Mouse (Mus musculus): Measurements from ENCODE around the gene Aff3. TPM values are rescaled to one million over a fixed set of nuclear protein-coding genes. Genes with fewer than 3 reads are reported as not detected.
A peak's percentile ranks its signal among the peaks of the same experiment; 100 is the strongest.

The Aff3 gene
- polyA plus RNA-seq, 1 experiment from 2014 or later, result 13.8 TPM

GRCm38 (mm10) chr1:38627683-38628361 lies 36.9 kb downstream of the Aff3 start:
- DNase-seq (ENCODE audit: low spot score) (peak; percentile 87), ATAC-seq (ENCODE audit: low read depth) (peak; percentile 42)
- Histone ChIP-seq H3K4me3 (ENCODE audit: low read depth, low read length) (peak overlapping the region; percentile 87), H3K9me3 (ENCODE audit: control insufficient read depth, low read length) (no peaks in the 10 kb centered on the region), H3K4me1 (ENCODE audit: control insufficient read depth, insufficient read depth, low read length) (peaks cover 36% of the 10 kb centered on the region), H3K27ac (replicated peaks; ENCODE audit: low read depth, low read length) (peak overlapping the region; percentile 98), H3K4me2 (ENCODE audit: low read depth, low read length) (peak overlapping the region; percentile 90), H3K9ac (ENCODE audit: low read depth, low read length) (peak overlapping the region; percentile 89), H3K27me3 (replicated peaks; ENCODE audit: control insufficient read depth, insufficient read depth, low read length) (no peaks in the 10 kb centered on the region), H3K36me3 (ENCODE audit: control insufficient read depth, insufficient read depth, low read length) (0 out of 2 replicates have a peak, but pooled peaks cover 4% of the 10 kb centered on the region)
- under 1% methylated on average over 27 of the region's 42 CpGs for WGBS

GRCm38 (mm10) chr1:38626739-38627661 lies 37.8 kb downstream of the Aff3 start:
- DNase-seq (ENCODE audit: low spot score) (peak; percentile 84), ATAC-seq (ENCODE audit: low read depth) (peak; percentile 91)
- no peaks in the 10 kb centered on the region for H3K27me3 ChIP-seq (replicated peaks; ENCODE audit: control insufficient read depth, insufficient read depth, low read length)
- H3K9ac ChIP-seq (ENCODE audit: low read depth, low read length), result peak overlapping the region; percentile 89
- 0 out of 2 replicates have a peak, but pooled peaks cover 4% of the 10 kb centered on the region for H3K36me3 ChIP-seq (ENCODE audit: control insufficient read depth, insufficient read depth, low read length)
- peak overlapping the region; percentile 98 for H3K27ac ChIP-seq (replicated peaks; ENCODE audit: low read depth, low read length)
- peaks cover 36% of the 10 kb centered on the region for H3K4me1 ChIP-seq (ENCODE audit: control insufficient read depth, insufficient read depth, low read length)
- H3K4me3 ChIP-seq (ENCODE audit: low read depth, low read length), result peak overlapping the region; percentile 87
- peak overlapping the region; percentile 90 for H3K4me2 ChIP-seq (ENCODE audit: low read depth, low read length)
- WGBS, result 0% methylated on average over 3 of the region's 133 CpGs
- no peaks in the 10 kb centered on the region for H3K9me3 ChIP-seq (ENCODE audit: control insufficient read depth, low read length)

- Histone ChIP-seq H3K4me1 (ENCODE audit: control insufficient read depth, insufficient read depth, low read length) (peaks cover 32% of the 10 kb centered on the region), H3K4me2 (ENCODE audit: low read depth, low read length) (peak overlapping the region; percentile 90), H3K36me3 (ENCODE audit: control insufficient read depth, insufficient read depth, low read length) (0 out of 2 replicates have a peak, but pooled peaks cover 4% of the 10 kb centered on the region), H3K9me3 (ENCODE audit: control insufficient read depth, low read length) (no peaks in the 10 kb centered on the region), H3K9ac (ENCODE audit: low read depth, low read length) (peak overlapping the region; percentile 89), H3K27me3 (replicated peaks; ENCODE audit: control insufficient read depth, insufficient read depth, low read length) (no peaks in the 10 kb centered on the region), H3K27ac (replicated peaks; ENCODE audit: low read depth, low read length) (peak overlapping the region; percentile 98), H3K4me3 (ENCODE audit: low read depth, low read length) (peak overlapping the region; percentile 87)
- 0% methylated on average over 9 of the region's 10 CpGs for WGBS
- DNase-seq (ENCODE audit: low spot score) (no peak), ATAC-seq (ENCODE audit: low read depth) (no peak)
Measured at GRCm38 (mm10) chr1:38626388-38626738, 38.4 kb downstream of the Aff3 start.

GRCm38 (mm10) chr1:38621840-38622239 lies 42.9 kb downstream of the Aff3 start:
- Histone ChIP-seq H3K9me3 (ENCODE audit: control insufficient read depth, low read length) (no peaks in the 10 kb centered on the region), H3K36me3 (ENCODE audit: control insufficient read depth, insufficient read depth, low read length) (peaks cover 13% of the 10 kb centered on the region), H3K4me1 (ENCODE audit: control insufficient read depth, insufficient read depth, low read length) (peaks cover 17% of the 10 kb centered on the region), H3K9ac (ENCODE audit: low read depth, low read length) (no peak overlapping the region), H3K27me3 (replicated peaks; ENCODE audit: control insufficient read depth, insufficient read depth, low read length) (no peaks in the 10 kb centered on the region), H3K27ac (replicated peaks; ENCODE audit: low read depth, low read length) (no peak overlapping the region), H3K4me2 (ENCODE audit: low read depth, low read length) (no peak overlapping the region), H3K4me3 (ENCODE audit: low read depth, low read length) (no peak overlapping the region)
- no peak for DNase-seq (ENCODE audit: low spot score)
- WGBS, result 48% methylated on average over 4 of the region's 4 CpGs
- no peak for ATAC-seq (ENCODE audit: low read depth)

GRCm38 (mm10) chr1:38620401-38620800 lies 44.4 kb downstream of the Aff3 start:
- ATAC-seq (ENCODE audit: low read depth), result no peak
- DNase-seq (ENCODE audit: low spot score), result no peak

GRCm38 (mm10) chr1:38606741-38607140 lies 58.0 kb downstream of the Aff3 start:
- peak overlapping the region; percentile 75 for H3K27ac ChIP-seq (replicated peaks; ENCODE audit: low read depth, low read length)
- DNase-seq (ENCODE audit: low spot score) (peak; percentile 78), ATAC-seq (ENCODE audit: low read depth) (peak; percentile 44; the same call in 1 of the 2 replicates)
- H3K4me3 ChIP-seq (ENCODE audit: low read depth, low read length), result no peak overlapping the region
- H3K27me3 ChIP-seq (replicated peaks; ENCODE audit: control insufficient read depth, insufficient read depth, low read length), result no peaks in the 10 kb centered on the region
- H3K9me3 ChIP-seq (ENCODE audit: control insufficient read depth, low read length), result no peaks in the 10 kb centered on the region
- peaks cover 30% of the 10 kb centered on the region for H3K4me1 ChIP-seq (ENCODE audit: control insufficient read depth, insufficient read depth, low read length)
- no peaks in the 10 kb centered on the region for H3K36me3 ChIP-seq (ENCODE audit: control insufficient read depth, insufficient read depth, low read length)
- 18% methylated on average over 4 of the region's 4 CpGs for WGBS
- no peak overlapping the region; the same call in 1 of the 2 replicates for H3K9ac ChIP-seq (ENCODE audit: low read depth, low read length)
- H3K4me2 ChIP-seq (ENCODE audit: low read depth, low read length), result peak overlapping the region; percentile 13

More at GRCm38 (mm10) chr1:38620401-38620800, 44.4 kb downstream of the Aff3 start:
- H3K36me3 ChIP-seq (ENCODE audit: control insufficient read depth, insufficient read depth, low read length), result peaks cover 13% of the 10 kb centered on the region
- no peaks in the 10 kb centered on the region for H3K27me3 ChIP-seq (replicated peaks; ENCODE audit: control insufficient read depth, insufficient read depth, low read length)
- H3K4me3 ChIP-seq (ENCODE audit: low read depth, low read length), result no peak overlapping the region
- H3K4me1 ChIP-seq (ENCODE audit: control insufficient read depth, insufficient read depth, low read length), result peaks cover 8% of the 10 kb centered on the region
- H3K9ac ChIP-seq (ENCODE audit: low read depth, low read length), result no peak overlapping the region
- 79% methylated on average over 6 of the region's 6 CpGs for WGBS
- 0 out of 2 replicates have a peak overlapping the region, but pooled peaks have one; percentile 2 for H3K27ac ChIP-seq (replicated peaks; ENCODE audit: low read depth, low read length)
- H3K9me3 ChIP-seq (ENCODE audit: control insufficient read depth, low read length), result no peaks in the 10 kb centered on the region
- no peak overlapping the region for H3K4me2 ChIP-seq (ENCODE audit: low read depth, low read length)

GRCm38 (mm10) chr1:38605426-38605825 lies 59.3 kb downstream of the Aff3 start:
- no peaks in the 10 kb centered on the region for H3K27me3 ChIP-seq (replicated peaks; ENCODE audit: control insufficient read depth, insufficient read depth, low read length)
- no peak overlapping the region for H3K4me3 ChIP-seq (ENCODE audit: low read depth, low read length)
- no peaks in the 10 kb centered on the region for H3K9me3 ChIP-seq (ENCODE audit: control insufficient read depth, low read length)
- no peak overlapping the region for H3K4me2 ChIP-seq (ENCODE audit: low read depth, low read length)
- DNase-seq (ENCODE audit: low spot score), result no peak
- no peak for ATAC-seq (ENCODE audit: low read depth)
- H3K4me1 ChIP-seq (ENCODE audit: control insufficient read depth, insufficient read depth, low read length), result peaks cover 32% of the 10 kb centered on the region
- H3K27ac ChIP-seq (replicated peaks; ENCODE audit: low read depth, low read length), result no peak overlapping the region
- WGBS, result 68% methylated on average over 4 of the region's 4 CpGs
- no peaks in the 10 kb centered on the region for H3K36me3 ChIP-seq (ENCODE audit: control insufficient read depth, insufficient read depth, low read length)
- no peak overlapping the region for H3K9ac ChIP-seq (ENCODE audit: low read depth, low read length)

DNA sequence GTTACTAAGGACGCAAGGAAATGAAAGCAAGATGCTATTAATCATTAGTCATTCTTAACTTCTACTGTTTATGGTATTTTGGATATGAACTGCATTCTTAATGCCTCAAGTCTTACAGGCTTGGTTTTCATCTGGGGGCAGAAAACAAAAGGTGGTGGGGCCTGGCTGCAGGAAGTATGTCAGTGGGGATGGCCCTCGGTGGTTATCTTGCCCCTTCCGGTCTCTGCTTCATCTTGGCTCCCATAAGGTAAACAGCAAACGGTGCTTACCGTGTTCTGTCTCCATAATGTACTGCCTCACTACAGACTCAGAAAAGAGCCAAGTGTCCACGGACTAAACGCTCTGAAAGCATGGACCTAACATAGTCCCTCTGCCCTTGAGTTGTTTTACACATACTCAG lies 60.1 kb downstream of the Aff3 start:
- H3K4me3 ChIP-seq (ENCODE audit: low read depth, low read length), result no peak overlapping the region
- ATAC-seq (ENCODE audit: low read depth) (no peak), DNase-seq (ENCODE audit: low spot score) (no peak)
- no peaks in the 10 kb centered on the region for H3K9me3 ChIP-seq (ENCODE audit: control insufficient read depth, low read length)
- no peak overlapping the region for H3K9ac ChIP-seq (ENCODE audit: low read depth, low read length)
- H3K27ac ChIP-seq (replicated peaks; ENCODE audit: low read depth, low read length), result no peak overlapping the region
- no peaks in the 10 kb centered on the region for H3K36me3 ChIP-seq (ENCODE audit: control insufficient read depth, insufficient read depth, low read length)
- 90% methylated on average over 7 of the region's 7 CpGs for WGBS
- peaks cover 32% of the 10 kb centered on the region for H3K4me1 ChIP-seq (ENCODE audit: control insufficient read depth, insufficient read depth, low read length)
- no peaks in the 10 kb centered on the region for H3K27me3 ChIP-seq (replicated peaks; ENCODE audit: control insufficient read depth, insufficient read depth, low read length)
- no peak overlapping the region for H3K4me2 ChIP-seq (ENCODE audit: low read depth, low read length)

All from embryonic facial prominence, embryonic 14.5 days (tissue).